Mouse (Mus musculus) lung, postnatal 14 days (tissue): ENCODE data around the gene Ece1.
A peak's percentile ranks its signal among the peaks of the same experiment; 100 is the strongest.

Experiments used
- DNase-seq: peaks from one replicate; pipeline ENCODE4 v3.0.0; 2021

The Ece1 gene

GRCm38 (mm10) chr4:137857116-137857515 lies 4.9 kb upstream of the Ece1 start:
- DNase-seq = peak; percentile 69

DNA sequence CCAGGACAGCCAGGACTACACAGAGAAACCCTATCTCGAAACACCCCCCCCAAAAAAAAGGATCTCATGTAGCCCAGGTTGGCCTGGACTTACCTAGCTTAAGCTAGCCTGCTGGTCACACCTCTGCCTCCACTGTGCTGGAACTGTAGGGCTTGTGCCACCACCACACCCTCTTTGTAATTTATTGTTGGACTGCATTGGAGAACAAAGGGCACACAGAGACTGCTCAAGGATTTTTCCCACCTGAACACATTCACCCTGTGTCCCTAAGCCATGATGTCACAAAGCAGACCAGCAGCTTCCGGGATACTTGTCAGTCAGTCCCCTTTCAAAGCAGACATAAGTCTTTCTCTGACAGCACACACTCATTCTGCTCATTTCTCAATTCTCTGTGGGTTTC lies 3.7 kb upstream of the Ece1 start:
- DNase-seq = no peak

DNA sequence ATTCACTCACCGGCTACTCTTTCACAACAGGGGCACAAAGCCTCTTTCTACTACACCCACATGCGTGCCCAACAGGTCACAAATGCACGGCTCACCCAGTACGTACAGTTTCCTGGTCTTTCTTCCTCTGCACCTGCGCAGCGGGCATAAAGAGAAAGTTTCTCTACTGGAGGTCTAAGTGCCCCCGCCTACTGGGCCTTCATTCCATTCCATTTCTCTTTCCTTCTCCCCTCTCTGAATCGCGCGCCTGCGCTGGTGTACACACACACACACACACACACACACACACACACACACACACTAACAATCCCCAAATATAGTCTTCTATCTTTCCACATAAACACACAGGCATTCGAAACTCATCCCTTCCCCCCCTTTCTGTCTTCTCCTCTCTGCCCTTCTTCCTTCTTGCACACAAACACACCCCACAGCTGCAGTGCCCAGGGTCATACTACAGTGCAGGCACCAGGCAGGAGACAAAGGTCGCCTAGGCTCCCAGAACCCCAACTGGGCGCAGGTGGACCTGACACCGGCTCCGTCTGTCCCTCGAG lies 501 bp upstream of the Ece1 start:
- DNase-seq = peak; percentile 50

DNA sequence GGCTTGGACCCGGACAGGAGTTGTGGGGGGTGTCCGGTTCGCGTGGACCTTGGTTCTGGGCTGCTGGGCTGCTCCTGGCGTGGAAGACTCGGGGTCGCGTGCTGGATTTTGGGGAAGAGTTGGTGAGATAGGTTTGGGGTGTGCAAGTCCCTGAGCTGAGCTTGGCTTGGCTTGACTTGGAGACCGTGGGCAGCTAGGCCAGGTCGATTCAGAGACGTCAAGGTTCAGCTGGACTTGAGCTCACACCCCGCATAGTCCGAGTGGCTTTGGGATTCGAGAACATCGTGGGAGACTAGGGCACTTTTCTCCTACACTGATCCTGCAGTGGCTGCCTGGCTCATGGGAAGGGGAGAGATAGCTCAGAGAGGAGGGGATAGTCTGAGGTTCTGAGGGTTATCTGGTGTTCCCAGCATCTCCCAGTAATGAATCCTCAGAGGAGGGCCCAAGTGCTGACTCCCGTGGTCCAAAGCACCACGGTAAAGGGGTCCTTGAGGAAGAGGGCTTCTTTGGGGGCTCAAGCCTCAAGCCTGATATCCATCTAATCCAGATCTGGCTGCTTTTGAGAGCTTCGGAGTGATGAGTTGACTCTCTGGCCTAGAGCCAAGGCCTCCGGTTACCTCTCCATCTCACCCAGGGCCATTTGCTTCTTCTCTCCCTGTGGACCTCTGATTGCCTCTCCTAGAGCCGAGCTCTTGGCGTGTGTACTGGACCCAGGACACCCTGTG lies 641 bp downstream of the Ece1 start:
- no peak for DNase-seq

DNA sequence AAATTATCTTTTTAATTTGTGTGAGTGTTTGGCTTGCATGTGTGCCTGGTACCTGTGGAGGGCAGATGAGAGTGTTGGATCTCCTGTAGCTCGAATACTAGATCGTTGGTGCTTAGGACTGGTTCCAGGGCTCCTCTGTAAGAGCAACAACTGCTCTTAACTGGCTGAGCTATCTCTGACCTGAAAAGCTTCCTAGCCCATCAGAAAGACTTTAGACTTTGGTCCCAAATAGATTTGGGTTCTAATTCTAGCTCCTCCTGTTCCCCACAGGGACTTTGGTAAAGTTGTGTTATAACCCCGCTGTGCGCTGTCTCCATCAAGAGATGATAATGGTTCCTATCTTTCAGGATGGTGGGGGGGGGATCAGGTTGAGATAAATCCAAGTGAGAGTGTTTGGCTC lies 2.0 kb downstream of the Ece1 start:
- no peak for DNase-seq

DNA sequence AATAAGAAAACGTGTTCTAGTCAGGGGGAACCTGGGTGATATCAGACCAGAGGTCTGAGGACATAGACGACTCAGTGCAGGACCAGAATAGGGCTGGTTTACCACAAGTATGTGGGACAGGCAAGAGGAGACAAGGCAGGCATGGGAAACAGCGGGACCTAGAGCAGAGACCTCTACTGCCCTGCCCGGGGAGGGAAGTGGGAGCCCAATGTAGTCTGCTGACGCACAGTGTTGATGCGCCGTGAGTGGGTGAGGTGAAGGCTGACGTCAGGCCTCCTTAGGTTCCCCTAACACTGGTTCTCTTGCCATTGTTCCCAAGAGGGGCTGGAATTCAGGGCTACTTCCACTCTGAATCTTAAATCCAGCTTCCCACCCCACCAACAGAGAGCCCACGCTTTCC lies 2.7 kb downstream of the Ece1 start:
- peak; percentile 42 for DNase-seq

DNA sequence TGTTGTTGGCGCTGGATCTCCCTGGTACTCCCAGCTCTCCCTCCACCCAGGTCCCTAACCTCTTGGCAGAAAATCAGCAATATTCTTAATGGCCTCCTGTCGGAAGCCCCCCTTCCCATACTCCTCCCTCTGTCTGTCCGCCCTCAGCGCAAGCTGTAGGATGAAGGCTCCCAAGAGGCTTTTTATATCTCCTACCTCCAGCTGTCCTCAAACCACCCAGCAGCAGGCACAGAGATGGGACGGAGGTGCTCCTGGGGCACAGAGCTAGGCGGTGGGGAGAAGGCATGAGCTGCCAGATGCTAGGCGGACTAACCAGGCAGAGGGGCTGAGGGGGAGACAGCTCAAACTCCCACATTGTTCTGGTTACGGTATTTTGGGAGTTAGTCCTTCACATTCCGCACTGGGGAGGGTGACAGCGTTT lies 3.2 kb downstream of the Ece1 start:
- DNase-seq = no peak

- DNase-seq = peak; percentile 56
These were observed 4.3 kb downstream of the Ece1 start for GRCm38 (mm10) chr4:137866206-137866863.

GRCm38 (mm10) chr4:137867225-137867624 lies 5.2 kb downstream of the Ece1 start:
- peak; percentile 77 for DNase-seq

GRCm38 (mm10) chr4:137867675-137868257 lies 5.7 kb downstream of the Ece1 start:
- DNase-seq = peak; percentile 72

DNA sequence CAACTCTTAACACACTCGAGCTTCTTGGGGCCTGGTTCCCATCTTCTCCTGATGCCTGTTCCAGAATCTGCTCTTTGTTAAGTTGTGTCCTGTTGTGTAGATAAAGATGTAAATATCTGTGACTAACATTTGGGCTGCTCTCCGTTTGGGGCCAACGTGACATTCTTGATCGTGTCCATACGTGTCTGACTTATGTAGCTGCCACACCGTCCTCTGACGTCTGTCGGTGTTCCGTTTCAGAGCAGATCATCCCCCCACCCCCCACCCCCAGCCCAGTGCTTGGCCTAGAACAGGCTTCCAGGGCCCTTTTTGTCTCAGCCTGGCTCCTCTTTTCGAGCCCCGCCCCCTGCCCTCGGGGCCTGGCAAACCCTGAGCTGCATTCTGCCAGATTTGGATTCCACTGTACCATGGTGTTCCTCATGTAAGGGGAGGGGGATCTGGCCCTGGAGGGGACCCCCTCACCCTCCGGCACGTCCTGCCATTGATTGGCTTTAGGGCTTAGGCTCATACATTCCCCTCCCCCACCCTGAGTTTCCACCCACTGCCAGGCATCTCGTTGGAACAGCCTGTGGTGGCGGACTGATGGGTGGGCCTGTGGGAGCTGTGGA lies 7.7 kb downstream of the Ece1 start:
- DNase-seq = no peak

DNA sequence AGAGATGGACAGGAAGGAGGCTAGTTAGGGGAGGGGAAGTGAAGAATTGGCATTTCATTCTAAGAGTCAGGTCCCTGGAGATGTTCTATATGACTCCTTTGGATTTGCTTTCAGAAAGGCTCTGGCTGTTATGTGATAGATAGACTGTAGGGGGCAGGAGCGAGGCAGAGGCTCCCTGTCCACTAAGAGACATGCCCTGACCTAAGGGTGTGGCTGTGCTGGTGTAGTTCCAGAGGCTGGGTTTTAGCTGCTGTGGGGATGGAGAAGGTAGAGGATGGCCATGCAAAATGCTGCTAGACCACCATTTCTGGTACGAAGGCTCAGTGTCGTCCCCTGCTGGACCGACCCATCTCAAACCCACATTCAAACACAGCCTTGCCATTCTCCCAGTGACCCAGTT lies 8.9 kb downstream of the Ece1 start:
- DNase-seq = no peak

GRCm38 (mm10) chr4:137871431-137871830 lies 9.4 kb downstream of the Ece1 start:
- DNase-seq = peak; percentile 45

DNA sequence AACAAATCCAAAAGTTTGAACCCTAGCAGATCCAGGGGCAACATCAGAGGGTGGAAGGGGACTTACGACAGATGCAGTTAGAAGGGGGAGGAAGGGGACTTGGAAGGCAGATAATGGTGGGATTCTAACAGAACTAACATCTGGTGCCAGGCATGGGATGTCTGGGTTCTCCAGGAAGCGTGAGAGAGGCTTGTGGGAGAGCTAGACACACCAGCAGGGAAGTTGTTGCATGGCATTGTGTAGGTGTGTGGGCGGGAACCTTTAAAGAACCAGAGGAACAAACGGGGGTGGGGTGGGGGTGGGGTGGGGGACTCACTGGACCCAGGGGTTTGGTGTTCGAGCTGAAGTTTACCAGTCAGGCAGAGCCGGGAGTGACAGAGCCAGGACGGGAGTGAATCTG lies 12.3 kb downstream of the Ece1 start:
- DNase-seq = no peak

DNA sequence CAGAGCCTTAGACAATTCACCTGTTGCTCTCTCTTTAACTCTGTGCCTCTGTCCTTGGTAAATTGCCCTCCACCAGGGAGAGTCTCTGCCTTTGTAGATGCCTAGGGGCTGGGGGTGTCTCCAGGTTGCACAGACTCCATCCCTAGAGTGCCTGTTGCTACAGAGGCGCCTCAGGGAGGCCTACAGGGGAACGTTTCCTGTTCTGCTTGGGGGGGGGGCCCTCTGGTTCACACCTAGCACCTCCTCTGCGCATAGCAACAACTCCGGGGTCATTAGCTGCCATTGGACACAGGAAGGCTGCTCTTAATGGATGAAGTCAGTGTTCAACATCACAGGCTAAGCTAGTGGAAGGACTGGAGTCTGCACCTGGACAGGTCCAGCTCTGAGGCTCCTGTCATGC lies 12.8 kb downstream of the Ece1 start:
- DNase-seq = no peak

DNA sequence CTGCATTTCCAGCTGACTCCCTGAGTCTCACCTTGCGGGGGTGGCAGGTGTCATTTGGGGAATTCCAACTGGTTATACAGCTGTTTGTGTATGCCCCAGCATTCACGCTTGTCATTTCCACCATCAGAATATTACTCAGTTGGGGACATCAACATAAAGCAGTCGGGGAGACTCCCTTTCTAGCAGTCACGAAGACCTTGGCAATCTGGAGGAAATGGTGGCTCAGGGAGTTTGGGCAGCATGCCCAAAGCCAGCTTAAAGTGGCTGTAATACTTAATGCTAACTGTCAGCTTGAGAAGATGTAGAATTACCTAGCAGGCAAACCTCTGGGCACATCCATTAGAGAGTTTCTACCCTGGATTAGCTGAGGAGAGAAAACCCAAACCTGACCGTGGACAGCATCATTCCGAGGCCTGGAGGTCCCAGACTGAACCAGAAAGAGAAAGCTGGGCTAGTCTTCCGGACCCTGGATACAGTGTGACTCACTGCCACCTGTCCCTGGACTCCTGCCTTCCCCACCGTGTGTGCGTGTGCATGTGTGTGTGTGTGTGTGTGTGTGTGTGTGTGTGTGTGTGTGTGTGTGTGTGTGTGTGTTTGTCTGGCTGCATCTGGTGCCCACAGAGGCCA lies 13.5 kb downstream of the Ece1 start:
- no peak for DNase-seq

- no peak for DNase-seq
These were observed 14.8 kb downstream of the Ece1 start for GRCm38 (mm10) chr4:137876834-137877233.

DNA sequence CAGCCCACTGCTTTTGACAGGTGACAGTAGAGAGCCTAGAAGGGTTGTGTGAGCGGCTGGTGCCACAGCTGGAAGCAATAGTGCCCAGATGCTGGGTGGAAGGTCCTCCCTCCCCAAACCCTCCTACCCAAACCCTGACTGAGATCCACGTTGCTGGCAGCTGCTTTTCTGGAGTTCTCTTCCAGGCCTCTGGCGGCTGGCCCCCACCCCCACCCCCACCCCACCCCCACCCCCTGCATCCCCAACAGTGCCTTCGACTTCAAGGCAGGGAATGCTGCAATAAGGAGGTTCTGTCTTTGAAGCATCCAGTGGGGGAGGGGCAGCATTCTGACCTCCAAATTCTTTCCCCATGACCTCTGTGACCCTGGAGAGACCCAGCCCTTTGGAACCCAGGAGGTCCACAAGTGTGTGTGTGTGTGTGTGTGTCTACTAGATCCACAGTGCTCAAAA lies 15.4 kb downstream of the Ece1 start:
- DNase-seq = no peak

GRCm38 (mm10) chr4:137879383-137880156 lies 17.5 kb downstream of the Ece1 start:
- DNase-seq = no peak

GRCm38 (mm10) chr4:137881445-137881844 lies 19.4 kb downstream of the Ece1 start:
- no peak for DNase-seq

- DNase-seq = no peak
These were observed 20.6 kb downstream of the Ece1 start for GRCm38 (mm10) chr4:137882663-137883062.

GRCm38 (mm10) chr4:137883513-137884150 lies 21.6 kb downstream of the Ece1 start:
- no peak for DNase-seq
